Mouse (Mus musculus) hindbrain, embryonic 11.5 days (tissue): ENCODE results near the gene Nr2c1. TPM values are rescaled to one million over a fixed set of nuclear protein-coding genes. Genes with fewer than 3 reads are reported as not detected.
A peak's percentile ranks its signal among the peaks of the same experiment; 100 is the strongest.

Experiments used
- ATAC-seq: fragments of 200-750 bp; cut with Nextera tagmentation; 2 replicates; pipeline ENCODE4 v1.8.0; 2017; ENCODE audit warnings: mild to moderate bottlenecking, moderate TSS enrichment, moderate library complexity; ENCODE audit not compliant: low FRiP score
- DNase-seq: peaks from one replicate; pipeline ENCODE4 v3.0.0-alpha.2; 2015; ENCODE audit warnings: low spot score
- H3K27ac ChIP-seq: fragments of 300-500 bp; sonication (generic); 2 replicates; pipeline ENCODE4 v1.5.1; 2014; ENCODE audit warnings: mild to moderate bottlenecking, low read depth, low read length
- H3K27me3 ChIP-seq: fragments of 300-500 bp; sonication (generic); 2 replicates; pipeline ENCODE4 v1.6.1; 2014; ENCODE audit warnings: mild to moderate bottlenecking, low read length, moderate library complexity, mixed read lengths; ENCODE audit not compliant: control insufficient read depth, insufficient read depth
- H3K36me3 ChIP-seq: fragments of 300-500 bp; sonication (generic); 2 replicates; pipeline ENCODE4 v1.6.1; 2014; ENCODE audit warnings: mild to moderate bottlenecking, low read length, moderate library complexity, mixed read lengths; ENCODE audit not compliant: control insufficient read depth, insufficient read depth
- H3K4me1 ChIP-seq: fragments of 300-500 bp; sonication (generic); replicated peaks from 2 replicates; pipeline ENCODE4 v1.6.1; 2014; ENCODE audit warnings: low read length, mixed read lengths; ENCODE audit not compliant: control insufficient read depth, insufficient read depth
- H3K4me2 ChIP-seq: fragments of 300-500 bp; sonication (generic); replicated peaks from 2 replicates; pipeline ENCODE4 v1.6.1; 2014; ENCODE audit warnings: mild to moderate bottlenecking, low read depth, low read length
- H3K4me3 ChIP-seq: fragments of 300-500 bp; sonication (generic); 2 replicates; pipeline ENCODE4 v1.5.1; 2014; ENCODE audit warnings: low read depth, low read length
- H3K9ac ChIP-seq: fragments of 300-500 bp; sonication (generic); 2 replicates; pipeline ENCODE4 v1.6.1; 2014; ENCODE audit warnings: low read depth, low read length
- H3K9me3 ChIP-seq: fragments of 300-500 bp; sonication (generic); 2 replicates; pipeline ENCODE4 v1.6.1; 2016; ENCODE audit warnings: low read length; ENCODE audit not compliant: control insufficient read depth
- WGBS: fragments of 180-500 bp; shearing (Covaris S2); extraction: QIAGEN DNeasy Blood & Tissue Kit; methylation state at CpG from one replicate; pipeline ENCODE4 v1.1.7; 2014; 5-methylcytosine and 5-hydroxymethylcytosine counted together
- polyA plus RNA-seq: library from polyadenylated mRNA; unstranded; fragments of >200 nt; fragmentation: Nextera tagmentation; extraction: Ambion mirVana; gene quantifications from 2 replicates; pipeline ENCODE4 v1.2.1, GENCODE M21; 2014

The Nr2c1 gene
- polyA plus RNA-seq, 1 experiment from 2014 or later: 14.3 TPM

- H3K4me3 ChIP-seq: no peak overlapping the region
- no peak overlapping the region for H3K27ac ChIP-seq
- DNase-seq (no peak), ATAC-seq (peak; percentile 40)
- no peaks in the 10 kb centered on the region for H3K27me3 ChIP-seq
- no peaks in the 10 kb centered on the region for H3K4me1 ChIP-seq
- 72% methylated on average over 11 of the region's 11 CpGs for WGBS
- H3K9ac ChIP-seq: no peak overlapping the region
- no peaks in the 10 kb centered on the region for H3K9me3 ChIP-seq
- no peak overlapping the region for H3K4me2 ChIP-seq
- H3K36me3 ChIP-seq: peaks cover 10% of the 10 kb centered on the region; the same call in 1 of the 2 replicates
Observed at GRCm38 (mm10) chr10:94167051-94167750, 19.4 kb downstream of the Nr2c1 start.

GRCm38 (mm10) chr10:94171440-94172130 lies 23.8 kb downstream of the Nr2c1 start:
- Histone ChIP-seq H3K4me1 (no peaks in the 10 kb centered on the region; the same call in 1 of the 2 replicates), H3K27me3 (no peaks in the 10 kb centered on the region), H3K36me3 (peaks cover 10% of the 10 kb centered on the region; the same call in 1 of the 2 replicates), H3K4me2 (no peak overlapping the region), H3K27ac (no peak overlapping the region), H3K9ac (no peak overlapping the region), H3K9me3 (no peaks in the 10 kb centered on the region), H3K4me3 (no peak overlapping the region)
- ATAC-seq: no peak
- DNase-seq: peak; percentile 32
- WGBS: 42% methylated on average over 12 of the region's 12 CpGs

GRCm38 (mm10) chr10:94172137-94172536 lies 24.3 kb downstream of the Nr2c1 start:
- no peak overlapping the region for H3K27ac ChIP-seq
- no peaks in the 10 kb centered on the region for H3K27me3 ChIP-seq
- DNase-seq (no peak), ATAC-seq (no peak)
- no peak overlapping the region for H3K4me3 ChIP-seq
- H3K4me1 ChIP-seq: no peaks in the 10 kb centered on the region; the same call in 1 of the 2 replicates
- no peak overlapping the region for H3K9ac ChIP-seq
- H3K9me3 ChIP-seq: no peaks in the 10 kb centered on the region
- H3K4me2 ChIP-seq: no peak overlapping the region
- 65% methylated on average over 11 of the region's 11 CpGs for WGBS
- peaks cover 10% of the 10 kb centered on the region; the same call in 1 of the 2 replicates for H3K36me3 ChIP-seq

DNA sequence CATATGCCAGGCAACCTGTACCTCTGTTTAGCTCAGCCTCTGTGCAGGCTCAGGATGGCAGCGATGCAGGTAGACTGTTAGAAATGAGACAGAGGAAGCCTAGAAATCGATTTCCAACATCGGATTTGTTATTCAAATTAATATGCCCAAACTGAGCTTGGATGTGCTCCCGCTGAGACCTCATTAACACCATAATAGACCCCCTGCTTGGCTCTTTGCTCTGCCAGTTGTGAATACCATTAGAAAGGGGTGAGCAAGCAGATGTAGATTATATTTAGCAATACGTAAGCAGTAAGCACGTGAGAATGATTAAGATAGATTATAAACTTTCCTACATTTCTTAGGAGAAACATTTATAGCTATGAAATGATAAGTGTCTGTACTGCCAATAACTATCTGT lies 24.9 kb downstream of the Nr2c1 start:
- 40% methylated on average over 6 of the region's 6 CpGs for WGBS
- Histone ChIP-seq H3K4me1 (no peaks in the 10 kb centered on the region; the same call in 1 of the 2 replicates), H3K9me3 (no peaks in the 10 kb centered on the region), H3K27me3 (no peaks in the 10 kb centered on the region), H3K9ac (no peak overlapping the region), H3K36me3 (peaks cover 10% of the 10 kb centered on the region; the same call in 1 of the 2 replicates), H3K4me3 (no peak overlapping the region), H3K27ac (no peak overlapping the region), H3K4me2 (no peak overlapping the region)
- peak; percentile 43 for DNase-seq
- ATAC-seq: no peak

- Histone ChIP-seq H3K9me3 (no peaks in the 10 kb centered on the region), H3K36me3 (peaks cover 4% of the 10 kb centered on the region; the same call in 1 of the 2 replicates), H3K4me1 (no peaks in the 10 kb centered on the region; the same call in 1 of the 2 replicates), H3K9ac (no peak overlapping the region), H3K4me3 (no peak overlapping the region), H3K4me2 (no peak overlapping the region), H3K27me3 (no peaks in the 10 kb centered on the region), H3K27ac (no peak overlapping the region)
- DNase-seq (no peak), ATAC-seq (no peak)
- WGBS: 86% methylated on average over 7 of the region's 7 CpGs
Observed at GRCm38 (mm10) chr10:94174652-94175051, 26.8 kb downstream of the Nr2c1 start.

DNA sequence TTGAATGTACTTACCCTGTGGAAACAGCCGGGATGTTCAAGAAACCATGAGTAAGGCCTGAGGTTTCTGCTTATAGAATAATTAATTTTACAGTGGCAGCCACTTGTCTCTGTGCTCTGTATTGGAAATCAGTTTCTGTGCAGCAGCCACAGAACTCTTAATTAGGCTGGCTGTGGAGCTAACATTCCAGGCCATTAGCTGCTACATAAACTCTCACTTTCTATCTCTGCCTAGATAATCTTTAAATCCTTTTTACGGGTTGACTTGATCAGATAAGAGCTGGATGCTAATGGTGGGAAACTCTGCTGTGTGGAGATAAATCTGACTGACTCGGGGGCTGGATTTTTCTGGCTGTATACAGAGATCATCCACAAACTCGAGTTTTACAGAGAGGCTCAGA lies 35.4 kb downstream of the Nr2c1 start:
- Histone ChIP-seq H3K9ac (no peak overlapping the region), H3K4me1 (no peaks in the 10 kb centered on the region), H3K4me2 (no peak overlapping the region), H3K27ac (no peak overlapping the region), H3K36me3 (no peaks in the 10 kb centered on the region), H3K4me3 (no peak overlapping the region), H3K27me3 (no peaks in the 10 kb centered on the region), H3K9me3 (no peaks in the 10 kb centered on the region)
- WGBS: 69% methylated on average over 4 of the region's 4 CpGs
- ATAC-seq (no peak), DNase-seq (no peak)

GRCm38 (mm10) chr10:94198482-94199405 lies 50.9 kb downstream of the Nr2c1 start, which contains the start of gene Ndufa12:
Ndufa12 (plus strand) TSS chr10:94198720.
- Histone ChIP-seq H3K36me3 (0 out of 2 replicates have a peak, but pooled peaks cover 3% of the 10 kb centered on the region), H3K27ac (0 out of 2 replicates have a peak within 1 kb of the TSS, but pooled peaks have one; percentile 19), H3K4me2 (peak within 1 kb of the TSS; percentile 76), H3K4me1 (no peaks in the 10 kb centered on the region), H3K9ac (peak within 1 kb of the TSS; percentile 77), H3K27me3 (no peaks in the 10 kb centered on the region), H3K4me3 (peak within 1 kb of the TSS; percentile 81), H3K9me3 (no peaks in the 10 kb centered on the region)
- ATAC-seq: peak; percentile 93
- 1% methylated on average over 46 of the region's 46 CpGs for WGBS
- peak; percentile 95 for DNase-seq

DNA sequence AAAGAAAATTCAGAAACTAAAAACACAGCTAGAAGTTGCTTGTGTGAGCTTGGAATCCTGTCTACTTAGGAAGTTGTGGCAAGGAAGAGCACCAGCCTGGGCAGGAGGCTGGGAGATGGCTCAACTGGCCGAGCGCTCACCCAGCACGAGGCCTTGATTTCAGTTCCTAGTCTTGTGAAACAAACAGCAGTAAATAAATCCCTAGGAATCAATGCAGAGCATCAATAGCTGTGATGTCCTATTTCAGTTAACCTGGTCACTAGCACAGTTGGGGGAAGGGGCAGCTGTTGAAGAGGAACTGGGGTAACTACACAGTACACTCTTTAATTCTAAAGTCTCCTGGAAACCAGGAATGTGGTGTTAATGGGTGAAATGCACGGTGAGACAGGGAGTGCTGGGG lies 57.1 kb downstream of the Nr2c1 start:
- Histone ChIP-seq H3K4me2 (no peak overlapping the region), H3K27me3 (no peaks in the 10 kb centered on the region), H3K9ac (no peak overlapping the region), H3K9me3 (no peaks in the 10 kb centered on the region), H3K27ac (no peak overlapping the region), H3K36me3 (peaks cover 7% of the 10 kb centered on the region; the same call in 1 of the 2 replicates), H3K4me1 (no peaks in the 10 kb centered on the region), H3K4me3 (no peak overlapping the region)
- ATAC-seq: no peak
- WGBS: 94% methylated on average over 4 of the region's 4 CpGs
- DNase-seq: no peak
